In genomic region chr5:75587781-75588180, GRCm38 (mm10) we compare ENCODE assay signal across 26 mouse cellular contexts.
"Had no signal": no experiment of that assay in that cellular context is flagged by ENCODE, and none has a peak within 500 bp of the region (broad histone marks: within the 10 kb centered on the region; RNA-seq: fewer than 3 reads in every experiment).

No protein-coding gene starts in this region.

- H3K36me3 ChIP-seq: heart, embryonic 10.5 days; heart, embryonic 12.5 days; hindbrain, embryonic 10.5 days; hindbrain, embryonic 12.5 days; intestine, embryonic 15.5 days; kidney, embryonic 15.5 days; limb, embryonic 13.5 days; limb, embryonic 15.5 days had no signal

- H3K27ac ChIP-seq: heart, embryonic 10.5 days; hindbrain, embryonic 10.5 days; hindbrain, embryonic 12.5 days; hindbrain, embryonic 14.5 days; intestine, embryonic 15.5 days; kidney, embryonic 15.5 days; kidney, postnatal 0 days; limb, embryonic 13.5 days; limb, embryonic 15.5 days; liver, embryonic 12.5 days; liver, embryonic 14.5 days had no signal

- DNase-seq: gastrocnemius, postnatal 10 days; gastrocnemius, postnatal 25 days; heart, adult 18-20 months; heart, postnatal 10 days; heart, postnatal 4 days; kidney, adult 18-20 months; kidney, adult 8-10 months; kidney, postnatal 14 days; kidney, postnatal 36 days; layer of hippocampus, adult 9-11 months; layer of hippocampus, postnatal 36 days had no signal

- H3K9me3 ChIP-seq: heart, embryonic 10.5 days; heart, embryonic 12.5 days; hindbrain, embryonic 10.5 days; hindbrain, embryonic 12.5 days; intestine, embryonic 15.5 days; kidney, embryonic 15.5 days; limb, embryonic 13.5 days; limb, embryonic 15.5 days; liver, embryonic 12.5 days had no signal

- H3K4me1 ChIP-seq: heart, embryonic 12.5 days; intestine, embryonic 15.5 days had no signal

- H3K9ac ChIP-seq: heart, embryonic 12.5 days; hindbrain, embryonic 12.5 days; hindbrain, embryonic 14.5 days; intestine, embryonic 15.5 days; kidney, embryonic 15.5 days; limb, embryonic 13.5 days; limb, embryonic 15.5 days; liver, embryonic 12.5 days; liver, embryonic 14.5 days had no signal

- H3K4me3 ChIP-seq: heart, embryonic 10.5 days; heart, embryonic 12.5 days; hindbrain, embryonic 10.5 days; hindbrain, embryonic 12.5 days; intestine, embryonic 15.5 days; kidney, embryonic 15.5 days; limb, embryonic 13.5 days; limb, embryonic 15.5 days; liver, embryonic 12.5 days had no signal

- H3K27me3 ChIP-seq: heart, embryonic 12.5 days; hindbrain, embryonic 12.5 days; intestine, embryonic 15.5 days; kidney, embryonic 15.5 days; limb, embryonic 13.5 days; limb, embryonic 15.5 days; liver, embryonic 12.5 days had no signal

- H3K4me2 ChIP-seq: heart, embryonic 12.5 days; hindbrain, embryonic 12.5 days; hindbrain, embryonic 14.5 days; intestine, embryonic 15.5 days; kidney, embryonic 15.5 days; limb, embryonic 13.5 days; limb, embryonic 15.5 days; liver, embryonic 12.5 days had no signal

- ATAC-seq: hindbrain, embryonic 16.5 days; inflammation-experienced regulatory T-cells, adult 6 months; intestine, embryonic 15.5 days; intestine, postnatal 0 days; liver, embryonic 12.5 days had no signal
